Mouse (Mus musculus) frontal cortex, postnatal 25 days (tissue): ENCODE measurements around the gene Fam227a.

ENCODE experiments used
- DNase-seq, 2 experiments: peaks; one replicate each; pipeline ENCODE4 v3.0.0; 2022; ENCODE audit warnings: low spot score in 2 of 2

Gene Fam227a

GRCm38 (mm10) chr15:79658531-79659375 is at the start of gene Fam227a, which contains the start of gene Cby1:
Gene Fam227a (minus strand): TSS chr15:79658956.
Gene Cby1 (plus strand): TSS chr15:79659199.
- DNase-seq: peak; percentile 96 to 97

DNA sequence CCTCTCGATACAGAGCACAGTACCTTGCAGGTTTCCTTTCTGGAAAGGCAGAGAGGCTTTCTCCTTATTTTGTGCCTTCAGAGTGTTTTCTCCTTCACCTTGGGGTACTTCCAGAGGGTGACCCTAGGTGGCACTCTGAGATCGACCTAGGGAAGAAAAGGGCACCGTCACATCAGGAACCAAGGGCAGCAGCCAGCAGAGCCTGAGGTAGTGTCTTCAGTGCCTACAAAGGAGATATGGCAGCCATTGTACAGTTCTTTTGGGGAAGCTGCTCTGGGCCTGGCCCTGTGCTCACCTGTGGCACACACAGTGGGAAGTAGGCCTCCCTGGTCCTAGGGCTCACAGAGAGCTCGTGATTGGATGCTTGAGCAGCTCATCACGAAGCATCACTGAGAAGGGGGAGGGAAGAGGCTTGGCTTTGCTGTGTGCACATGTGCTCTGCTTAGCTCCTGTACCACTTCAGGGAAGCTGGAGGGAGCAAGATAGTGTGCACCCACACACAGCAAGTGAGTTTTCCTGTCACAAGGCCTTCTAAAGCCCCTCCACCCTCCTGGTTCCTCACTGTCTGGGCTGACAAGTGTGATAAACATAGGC is 49.6 kb upstream of the Fam227a start:
- DNase-seq: no peak

DNA sequence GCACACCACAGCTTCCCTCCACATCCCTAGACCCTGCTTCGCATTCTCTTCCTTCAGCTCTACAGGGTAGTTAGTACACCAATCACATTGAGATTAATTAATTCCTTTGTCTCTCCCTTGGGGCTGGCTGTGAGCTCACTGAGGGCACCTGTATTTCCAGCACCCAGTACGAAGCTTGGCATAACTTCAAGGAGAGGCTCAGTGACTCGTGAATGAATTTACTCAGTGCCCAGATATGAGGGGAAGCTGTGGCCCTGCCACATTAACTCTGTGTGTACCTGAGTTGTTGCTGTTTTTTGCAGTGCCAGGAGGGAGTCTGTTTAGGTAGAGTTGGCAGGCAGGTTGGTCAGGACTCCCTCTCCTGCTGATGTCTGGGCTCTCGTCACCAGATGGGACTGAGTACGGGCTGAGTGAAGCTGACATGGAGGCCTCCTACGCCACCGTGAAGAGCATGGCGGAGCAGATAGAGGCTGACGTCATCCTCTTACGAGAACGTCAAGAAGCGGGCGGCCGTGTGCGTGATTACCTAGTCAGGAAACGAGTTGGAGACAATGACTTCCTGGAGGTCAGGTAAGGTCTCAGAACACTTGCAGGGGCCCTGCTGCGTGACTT is 48.0 kb upstream of the Fam227a start:
- no peak for DNase-seq

DNA sequence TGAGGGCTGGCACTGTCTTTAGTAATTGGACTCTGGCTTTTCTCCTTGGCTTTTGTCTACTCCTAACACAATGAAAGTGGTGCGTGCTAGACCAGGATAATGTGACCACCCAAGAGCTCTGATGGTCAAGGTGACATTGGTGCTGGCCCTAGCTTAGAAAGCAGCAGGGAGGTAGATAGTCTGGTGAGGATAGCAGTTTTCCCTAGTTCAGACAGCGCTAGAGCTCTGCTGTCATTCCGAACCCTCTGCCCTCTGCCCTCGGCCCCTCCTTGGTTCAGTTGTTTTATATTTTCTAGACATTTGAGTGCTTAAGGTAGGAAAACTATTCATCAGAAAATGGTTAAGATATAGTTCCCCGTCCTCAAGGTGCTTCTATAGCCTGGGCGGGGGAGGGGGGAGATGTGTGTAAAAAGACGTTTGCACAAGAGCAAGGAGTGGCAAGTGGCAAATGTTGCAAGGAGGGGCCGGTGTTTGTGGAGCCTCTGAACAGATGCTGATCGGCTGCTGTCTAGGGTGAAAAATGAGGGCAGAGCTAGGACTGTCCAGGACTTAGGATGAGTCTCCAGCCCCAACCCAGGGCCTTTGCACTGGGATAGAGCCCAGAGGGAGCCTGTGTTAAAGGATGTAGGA is 38.9 kb upstream of the Fam227a start:
- no peak for DNase-seq

GRCm38 (mm10) chr15:79697011-79697410 is 38.3 kb upstream of the Fam227a start:
- no peak for DNase-seq

- no peak for DNase-seq
Observed at GRCm38 (mm10) chr15:79696508-79696907, 37.8 kb upstream of the Fam227a start.

DNA sequence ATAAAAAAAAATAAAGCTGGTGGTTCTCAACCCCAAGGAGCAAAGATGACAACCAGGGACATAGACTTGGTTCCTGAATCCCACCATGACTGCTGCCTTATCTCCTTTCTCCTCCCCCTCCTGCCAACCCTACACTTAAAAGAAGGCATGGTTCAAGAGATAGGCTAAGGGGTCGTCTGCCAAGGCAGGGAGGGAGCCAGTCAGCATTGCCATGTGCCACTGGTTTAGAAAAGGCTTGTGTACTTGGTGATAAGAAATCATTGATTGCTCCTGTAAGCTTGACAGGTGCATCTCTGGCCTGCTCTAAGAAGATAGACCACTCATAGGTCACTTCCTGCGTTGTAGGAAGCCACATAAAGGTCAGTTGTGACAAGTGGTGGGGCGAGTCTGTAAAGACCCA is 36.8 kb upstream of the Fam227a start:
- DNase-seq: no peak

DNA sequence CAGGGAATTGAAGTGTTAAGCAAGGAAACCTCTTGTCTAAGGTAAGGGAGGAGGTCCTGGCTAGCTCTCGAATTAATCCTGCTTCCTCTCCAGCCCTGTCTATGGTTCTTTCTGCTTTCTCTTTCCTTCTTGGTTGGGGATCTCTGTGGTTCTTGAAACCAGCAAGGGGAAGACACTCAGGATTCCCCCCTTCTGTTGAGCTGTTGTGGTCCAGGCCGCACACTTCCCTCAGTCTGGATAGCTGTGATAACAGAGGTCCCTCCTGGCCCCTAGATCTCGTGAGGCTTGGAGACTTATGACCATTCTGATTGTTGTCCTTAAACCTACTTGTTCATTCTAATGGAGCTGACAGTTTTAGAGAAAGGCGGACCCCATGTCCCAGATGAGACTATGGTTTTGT is 35.8 kb upstream of the Fam227a start:
- no peak for DNase-seq

DNA sequence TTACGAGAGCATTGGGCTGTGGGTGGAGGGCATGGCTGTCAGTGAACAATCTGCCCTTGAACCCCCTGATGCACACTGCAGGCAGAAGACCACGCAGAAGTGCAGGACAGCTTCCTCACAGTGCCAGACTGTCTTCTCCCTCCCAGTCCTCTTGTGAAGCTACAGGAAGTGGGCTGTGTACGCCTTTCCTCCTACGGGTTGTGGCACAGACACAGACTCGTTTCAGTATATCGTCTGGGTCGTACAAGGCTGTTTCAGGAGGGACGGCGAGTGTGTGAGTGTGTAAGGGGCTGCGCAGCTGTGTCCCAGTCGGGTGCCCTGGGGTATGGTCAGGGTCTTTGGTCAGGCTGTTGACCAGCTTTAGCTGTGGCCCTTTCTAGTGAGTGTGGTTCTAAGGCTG is 35.0 kb upstream of the Fam227a start:
- no peak for DNase-seq

- no peak for DNase-seq
Observed at GRCm38 (mm10) chr15:79692334-79692733, 33.6 kb upstream of the Fam227a start.

GRCm38 (mm10) chr15:79691023-79691508 is 32.3 kb upstream of the Fam227a start:
- no peak for DNase-seq

DNA sequence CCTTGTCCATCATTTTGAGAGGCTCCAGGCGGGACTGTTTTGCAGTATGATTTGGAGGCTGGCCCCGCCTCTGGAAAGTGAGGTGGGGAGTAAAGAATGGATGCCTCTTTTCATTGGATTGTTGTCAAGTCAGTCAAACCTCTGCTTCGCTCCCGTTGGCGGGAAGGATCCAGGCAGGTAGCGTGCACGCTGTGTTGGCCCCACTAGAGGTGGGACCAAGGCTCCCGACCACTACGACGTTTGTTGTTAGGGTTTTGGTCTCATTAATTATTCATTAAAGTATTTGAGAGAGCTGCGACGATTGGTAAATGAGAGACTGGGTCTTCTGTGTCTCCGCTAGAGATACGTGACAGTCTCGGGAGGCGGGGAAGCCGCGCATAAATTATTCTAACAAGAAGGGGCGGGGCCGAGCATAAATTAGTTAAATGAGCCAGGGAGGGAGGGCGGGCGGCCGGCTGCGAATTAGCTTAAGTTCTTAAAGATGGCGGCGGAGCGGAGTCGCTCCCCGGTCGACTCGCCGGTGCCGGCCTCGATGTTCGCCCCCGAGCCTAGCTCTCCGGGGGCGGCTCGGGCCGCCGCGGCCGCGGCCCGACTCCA is 31.8 kb upstream of the Fam227a start, which contains the start of gene Gtpbp1:
Gene Gtpbp1 (plus strand): TSS at position 420 of the 597 bp plus-strand sequence.
- DNase-seq: peak; percentile 85 to 93

DNA sequence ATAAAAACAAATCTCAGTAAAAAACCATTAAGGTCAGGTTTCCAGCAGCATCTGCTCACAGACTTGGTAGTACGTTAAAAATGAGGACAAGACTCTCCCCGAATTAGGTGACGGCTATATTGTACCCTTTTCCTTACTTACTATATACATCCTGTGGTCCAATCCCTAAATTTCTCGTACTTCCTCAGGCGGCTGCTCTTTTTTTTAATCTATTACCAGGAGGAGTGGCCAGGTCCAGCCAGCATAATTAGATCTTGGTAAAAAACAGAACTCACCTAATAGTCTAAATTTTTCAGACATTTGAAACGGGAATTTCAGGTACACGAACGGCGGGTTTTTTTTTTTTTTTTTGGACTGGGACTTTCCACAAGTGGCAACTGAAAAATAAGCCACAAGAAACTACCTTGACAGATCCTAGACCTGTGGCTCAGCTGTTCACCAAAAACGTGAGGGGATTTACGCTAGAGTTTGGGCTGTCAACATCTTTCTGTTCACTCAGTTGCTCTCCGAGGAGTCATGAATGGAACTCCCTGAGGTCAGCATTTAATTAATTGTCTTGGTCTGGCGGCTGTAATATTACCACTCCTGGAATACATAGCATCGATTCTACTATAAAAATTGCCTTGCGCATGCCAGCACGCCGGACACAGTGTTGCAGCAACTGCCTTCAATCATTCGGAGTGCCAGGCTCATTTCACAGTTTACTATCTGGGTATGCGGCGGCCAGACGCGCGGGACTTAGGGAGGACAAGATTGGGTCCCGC is 31.1 kb upstream of the Fam227a start:
- DNase-seq: no peak

DNA sequence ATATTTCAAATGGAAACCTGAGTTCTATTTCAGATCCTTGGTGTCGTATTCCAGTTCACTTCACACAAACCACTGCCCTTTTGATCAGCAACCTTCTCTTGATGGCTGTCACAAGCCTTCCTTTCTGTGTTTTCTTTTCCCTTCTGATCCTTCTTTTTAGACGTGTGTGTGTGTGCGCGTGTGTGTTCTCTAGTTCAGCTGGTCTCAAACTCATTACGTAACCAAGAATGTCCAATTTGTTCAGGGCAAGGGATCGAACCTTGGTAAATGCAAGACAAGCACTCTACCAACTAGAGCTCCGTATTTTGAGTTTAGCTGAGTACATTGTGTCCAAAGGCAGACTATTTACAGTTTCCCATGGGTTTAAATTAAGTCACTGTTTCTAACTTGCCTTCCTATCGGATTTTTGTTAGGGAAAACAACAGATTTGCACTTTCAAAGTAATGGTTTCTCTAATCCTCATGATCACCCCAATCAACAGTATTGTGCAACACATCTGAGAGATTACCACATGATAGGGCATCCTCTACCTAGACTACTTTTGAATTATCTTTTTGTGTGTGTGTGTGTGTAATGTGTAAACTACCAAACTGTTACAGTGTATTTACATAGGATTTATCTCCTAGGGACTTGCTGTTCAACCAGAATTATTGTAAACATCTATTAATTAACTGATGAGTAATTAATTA is 29.7 kb upstream of the Fam227a start:
- no peak for DNase-seq

DNA sequence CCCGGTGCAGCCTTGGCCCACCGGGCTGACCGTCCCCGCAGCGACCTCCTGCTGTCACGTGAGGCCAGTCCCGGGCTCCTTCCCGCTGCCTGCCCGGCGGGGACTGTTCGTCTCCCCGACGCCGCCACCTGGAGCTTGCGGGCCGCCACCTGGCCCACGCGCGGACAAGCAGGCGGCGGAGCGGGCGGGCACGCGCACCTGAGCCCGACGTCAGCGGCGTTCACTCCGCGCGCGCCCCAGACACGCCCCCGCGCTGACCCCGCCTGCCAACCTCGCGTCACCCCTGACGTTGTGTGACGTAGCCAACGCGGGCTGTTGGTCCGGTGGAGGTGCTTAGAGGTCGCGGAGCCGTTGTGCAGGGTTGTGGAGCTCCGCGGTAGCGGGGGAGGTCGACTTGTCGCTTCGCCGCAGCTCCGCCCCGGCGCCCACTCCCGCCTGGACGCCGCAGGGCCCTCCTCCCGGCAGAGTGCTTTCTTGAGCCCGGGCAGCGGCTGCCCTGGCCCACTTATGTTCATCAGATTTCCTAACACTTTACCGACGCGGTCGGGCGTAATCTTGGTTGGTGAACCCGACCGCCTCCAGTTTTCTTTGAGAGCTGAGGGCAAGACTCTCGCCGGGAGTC is 29.0 kb upstream of the Fam227a start, which contains the start of gene Josd1:
Gene Josd1 (minus strand): TSS at position 274 of the 622 bp plus-strand sequence.
- peak; percentile 93 to 94 for DNase-seq

DNA sequence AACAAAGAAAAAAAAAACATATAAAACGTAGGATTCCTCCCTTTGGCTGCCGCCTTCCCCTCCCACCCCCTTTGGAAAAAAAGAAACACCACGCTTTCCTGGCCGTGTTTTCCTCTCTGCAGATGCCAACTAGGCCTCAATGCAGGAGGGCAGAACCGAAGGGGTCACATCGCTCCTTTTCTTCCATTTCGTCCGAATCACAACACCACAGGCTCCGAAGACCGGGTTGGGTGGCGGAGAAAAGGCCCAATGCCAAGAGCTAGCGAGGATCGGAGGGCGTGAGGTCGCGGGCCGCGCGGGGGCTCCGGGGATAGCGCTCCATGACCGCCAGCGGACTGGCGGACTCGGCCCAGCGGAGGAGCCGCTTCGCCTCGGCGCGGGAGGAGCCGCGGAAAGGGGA is 28.4 kb upstream of the Fam227a start:
- no peak for DNase-seq

DNA sequence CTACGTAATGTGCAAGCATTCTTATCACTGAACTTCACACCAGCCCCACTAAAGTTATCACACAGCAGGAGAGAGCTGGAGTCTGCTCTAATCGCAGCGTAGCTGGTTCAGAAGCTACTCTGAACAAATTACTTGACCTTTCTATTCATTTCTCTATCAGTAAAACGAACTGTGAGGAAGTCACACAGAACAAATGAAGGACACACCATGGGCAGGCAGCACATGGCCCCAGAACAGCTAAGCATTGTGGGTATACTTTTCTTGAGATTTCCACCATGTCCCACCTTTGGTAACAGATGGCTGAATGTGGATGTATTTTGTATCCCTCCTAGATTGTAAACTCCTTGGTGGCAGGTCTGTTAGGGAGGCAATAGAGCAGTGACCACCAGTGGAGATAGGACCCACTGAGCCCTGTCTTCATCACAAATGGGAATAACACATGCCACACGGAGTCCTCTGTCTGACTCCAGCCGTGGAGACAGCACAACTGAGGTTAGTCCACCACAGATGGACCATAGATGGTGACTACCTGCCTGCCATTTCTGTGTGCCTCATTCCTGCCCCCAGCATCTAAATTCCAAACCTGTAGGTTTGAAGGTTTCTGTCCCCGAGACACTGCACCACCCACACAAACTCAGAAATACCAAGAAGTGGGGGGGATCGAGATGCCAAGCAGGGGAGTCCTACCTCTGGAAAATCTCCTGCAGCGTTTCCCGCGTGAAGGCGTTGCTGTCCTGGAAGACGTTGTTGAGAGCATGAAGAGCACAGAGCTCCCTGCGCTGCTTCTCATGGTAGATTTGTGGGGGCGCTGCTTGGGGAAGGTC is 27.5 kb upstream of the Fam227a start:
- DNase-seq: no peak

GRCm38 (mm10) chr15:79685141-79685641 is 26.4 kb upstream of the Fam227a start:
- DNase-seq: no peak

DNA sequence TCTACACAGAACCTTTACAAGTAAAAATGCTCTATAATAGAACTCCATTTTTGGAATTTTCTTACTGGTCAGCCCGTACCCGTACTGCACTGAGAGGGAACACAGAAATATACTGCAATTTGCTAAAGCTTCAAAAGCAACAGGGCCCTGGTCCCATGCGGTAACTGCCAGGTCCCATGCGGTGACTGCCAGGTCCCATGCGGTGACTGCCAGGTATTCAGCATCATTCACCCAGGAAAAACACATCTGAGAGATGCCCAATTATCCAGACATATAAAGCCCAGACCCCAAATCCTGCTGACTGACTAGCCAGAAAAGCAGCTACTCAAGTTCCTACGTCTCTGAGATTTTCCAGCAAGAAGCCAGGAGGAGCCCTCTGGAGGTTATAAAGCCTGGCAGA is 25.9 kb upstream of the Fam227a start:
- no peak for DNase-seq
